Mouse (Mus musculus) stomach, embryonic 14.5 days (tissue): ENCODE measurements at regions not wholly inside any gene's neighbourhood (a gene's known extent, or its start where the extent isn't known, plus 50 kb on each side); places are given as distances from the start of the nearest gene placed in this dataset.
A peak's percentile ranks its signal among the peaks of the same experiment; 100 is the strongest.

ENCODE experiments used
- ATAC-seq: fragments of 200-750 bp; cut with Nextera tagmentation; 2 replicates; pipeline ENCODE4 v1.8.0; 2017; ENCODE audit warnings: low read depth, moderate TSS enrichment; ENCODE audit not compliant: insufficient number of reproducible peaks, insufficient read depth, low FRiP score
- H3K27ac ChIP-seq: fragments of 300-500 bp; sonication (generic); 2 replicates; pipeline ENCODE4 v1.5.1; 2014; ENCODE audit warnings: mild to moderate bottlenecking, low read length, moderate library complexity, mixed read lengths
- H3K27me3 ChIP-seq: fragments of 300-500 bp; sonication (generic); 2 replicates; pipeline ENCODE4 v1.6.1; 2014; ENCODE audit warnings: low read length, control low read depth, mixed read lengths; ENCODE audit not compliant: control insufficient read depth, insufficient read depth
- H3K36me3 ChIP-seq: fragments of 300-500 bp; sonication (generic); 2 replicates; pipeline ENCODE4 v1.6.1; 2014; ENCODE audit warnings: mild to moderate bottlenecking, control low read depth, low read length, moderate library complexity, mixed read lengths; ENCODE audit not compliant: control insufficient read depth, insufficient read depth
- H3K4me1 ChIP-seq: fragments of 300-500 bp; sonication (generic); 2 replicates; pipeline ENCODE4 v1.6.1; 2014; ENCODE audit warnings: low read length, control low read depth, mixed read lengths; ENCODE audit not compliant: control insufficient read depth, insufficient read depth
- H3K4me2 ChIP-seq: fragments of 300-500 bp; sonication (generic); replicated peaks from 2 replicates; pipeline ENCODE4 v1.6.1; 2014; ENCODE audit warnings: low read depth, low read length, control low read depth
- H3K4me3 ChIP-seq: fragments of 300-500 bp; sonication (generic); 2 replicates; pipeline ENCODE4 v1.5.1; 2014; ENCODE audit warnings: low read depth, low read length, control low read depth
- H3K9ac ChIP-seq: fragments of 300-500 bp; sonication (generic); replicated peaks from 2 replicates; pipeline ENCODE4 v1.6.1; 2014; ENCODE audit warnings: low read depth, mild to moderate bottlenecking, control low read depth, low read length, moderate library complexity, mixed read lengths
- H3K9me3 ChIP-seq: fragments of 300-500 bp; sonication (generic); 2 replicates; pipeline ENCODE4 v1.6.1; 2016; ENCODE audit warnings: low read depth, low read length, control low read depth; ENCODE audit not compliant: control insufficient read depth
- WGBS: fragments of 180-500 bp; shearing (Covaris S2); extraction: QIAGEN DNeasy Blood & Tissue Kit; methylation state at CpG from one replicate; pipeline ENCODE4 v1.1.7; 2014; 5-methylcytosine and 5-hydroxymethylcytosine counted together

DNA sequence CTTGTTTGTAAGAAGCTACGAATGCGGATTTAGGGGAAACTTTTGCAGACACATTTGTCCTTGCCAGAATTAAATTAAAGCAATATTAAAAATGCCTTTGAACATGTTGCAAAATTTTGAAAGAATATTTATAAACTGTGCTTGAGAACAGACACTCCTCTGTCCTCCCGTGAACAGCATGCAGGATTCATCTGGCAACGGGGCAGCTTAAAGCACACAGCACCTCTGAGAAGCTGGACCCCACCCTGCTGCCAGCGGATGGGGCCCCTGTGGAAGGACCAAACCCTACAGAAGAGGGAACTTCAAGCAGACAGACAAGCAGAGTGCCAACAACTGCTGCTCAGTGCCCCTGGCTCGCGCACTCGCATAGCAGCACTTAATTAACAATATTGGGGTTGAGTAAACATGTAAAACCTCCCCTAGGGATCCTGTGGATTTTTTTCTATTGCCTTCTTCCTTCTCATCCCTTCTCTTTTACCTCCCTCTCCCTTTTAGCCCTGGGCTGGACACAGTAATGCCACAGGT lies 226.6 kb downstream of the Irx1 start:
- ATAC-seq, result no peak
- H3K9me3 ChIP-seq, result no peaks in the 10 kb centered on the region
- WGBS, result 63% methylated on average over 8 of the region's 8 CpGs
- H3K4me2 ChIP-seq, result no peak overlapping the region
- no peaks in the 10 kb centered on the region for H3K27me3 ChIP-seq
- H3K4me1 ChIP-seq, result no peaks in the 10 kb centered on the region
- H3K4me3 ChIP-seq, result no peak overlapping the region
- no peak overlapping the region for H3K27ac ChIP-seq
- H3K9ac ChIP-seq, result no peak overlapping the region
- no peaks in the 10 kb centered on the region for H3K36me3 ChIP-seq

DNA sequence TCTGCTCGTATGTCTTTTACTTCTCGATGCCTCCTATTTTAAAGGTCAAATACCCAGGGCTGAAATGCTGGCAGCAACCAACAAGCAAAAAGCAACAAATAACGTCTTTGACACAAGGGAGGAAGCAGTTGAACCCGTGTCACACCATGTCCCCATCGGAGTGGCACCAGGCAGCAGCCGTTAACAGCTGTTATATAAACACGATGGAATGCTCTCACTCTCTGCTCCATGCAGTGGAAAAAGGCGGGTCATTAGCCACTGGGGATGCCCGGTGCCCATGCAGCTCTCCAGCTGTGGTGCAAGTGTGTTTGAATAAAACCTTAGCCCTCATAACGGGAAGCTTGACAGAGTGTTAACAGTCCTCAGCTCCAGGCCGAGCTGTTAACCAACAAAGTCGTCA lies 229.3 kb downstream of the Irx1 start:
- H3K9me3 ChIP-seq, result no peaks in the 10 kb centered on the region
- H3K27me3 ChIP-seq, result no peaks in the 10 kb centered on the region
- no peaks in the 10 kb centered on the region for H3K36me3 ChIP-seq
- 35% methylated on average over 12 of the region's 12 CpGs for WGBS
- H3K4me2 ChIP-seq, result no peak overlapping the region
- H3K4me3 ChIP-seq, result no peak overlapping the region
- ATAC-seq, result peak; percentile 64; the same call in 1 of the 2 replicates
- no peak overlapping the region for H3K9ac ChIP-seq
- H3K27ac ChIP-seq, result no peak overlapping the region
- H3K4me1 ChIP-seq, result no peaks in the 10 kb centered on the region

DNA sequence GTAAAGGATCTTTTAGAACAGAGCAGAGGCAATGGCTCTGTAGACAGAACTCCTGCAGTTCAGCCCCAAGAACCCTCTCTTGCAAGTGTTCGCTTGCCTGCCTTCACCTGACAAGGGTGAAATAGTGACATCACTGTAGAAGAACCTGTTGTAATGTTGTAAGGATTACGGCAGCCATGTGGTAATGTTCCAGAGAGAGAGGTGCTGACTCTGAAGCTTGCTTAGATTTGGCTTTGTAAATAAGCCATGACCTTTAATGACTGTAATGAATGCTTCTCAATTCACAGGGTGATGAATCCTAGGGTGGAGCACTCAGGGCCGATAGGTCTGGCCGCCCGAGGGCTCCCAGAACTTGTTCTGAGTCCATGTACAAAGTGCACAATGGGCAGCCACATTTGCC lies 230.2 kb downstream of the Irx1 start:
- ATAC-seq, result no peak
- no peak overlapping the region for H3K4me3 ChIP-seq
- no peaks in the 10 kb centered on the region for H3K36me3 ChIP-seq
- H3K4me1 ChIP-seq, result no peaks in the 10 kb centered on the region
- no peak overlapping the region for H3K9ac ChIP-seq
- H3K27ac ChIP-seq, result no peak overlapping the region
- no peaks in the 10 kb centered on the region for H3K27me3 ChIP-seq
- WGBS, result 72% methylated on average over 5 of the region's 5 CpGs
- H3K9me3 ChIP-seq, result no peaks in the 10 kb centered on the region
- H3K4me2 ChIP-seq, result no peak overlapping the region

DNA sequence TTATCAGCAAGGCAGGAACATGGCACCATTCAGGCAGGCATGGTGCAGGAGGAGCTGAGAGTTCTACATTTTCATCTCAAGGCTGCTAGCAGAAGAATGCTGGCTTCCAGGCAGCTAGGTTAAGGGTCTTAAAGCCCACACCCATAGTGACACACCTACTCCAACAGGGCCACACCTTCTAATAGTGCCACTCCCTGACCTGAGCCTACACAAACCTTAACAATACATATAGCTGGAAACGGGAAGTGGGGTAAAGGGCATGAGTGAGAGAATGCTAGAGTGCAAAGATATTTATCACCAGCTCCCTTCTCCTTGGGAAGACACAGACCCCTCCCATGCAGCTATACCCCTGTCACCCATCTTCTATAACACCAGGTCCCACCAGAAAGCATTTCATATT lies 230.6 kb downstream of the Irx1 start:
- WGBS, result 38% methylated on average over 1 of the region's 1 CpGs
- H3K9me3 ChIP-seq, result no peaks in the 10 kb centered on the region
- no peak for ATAC-seq

DNA sequence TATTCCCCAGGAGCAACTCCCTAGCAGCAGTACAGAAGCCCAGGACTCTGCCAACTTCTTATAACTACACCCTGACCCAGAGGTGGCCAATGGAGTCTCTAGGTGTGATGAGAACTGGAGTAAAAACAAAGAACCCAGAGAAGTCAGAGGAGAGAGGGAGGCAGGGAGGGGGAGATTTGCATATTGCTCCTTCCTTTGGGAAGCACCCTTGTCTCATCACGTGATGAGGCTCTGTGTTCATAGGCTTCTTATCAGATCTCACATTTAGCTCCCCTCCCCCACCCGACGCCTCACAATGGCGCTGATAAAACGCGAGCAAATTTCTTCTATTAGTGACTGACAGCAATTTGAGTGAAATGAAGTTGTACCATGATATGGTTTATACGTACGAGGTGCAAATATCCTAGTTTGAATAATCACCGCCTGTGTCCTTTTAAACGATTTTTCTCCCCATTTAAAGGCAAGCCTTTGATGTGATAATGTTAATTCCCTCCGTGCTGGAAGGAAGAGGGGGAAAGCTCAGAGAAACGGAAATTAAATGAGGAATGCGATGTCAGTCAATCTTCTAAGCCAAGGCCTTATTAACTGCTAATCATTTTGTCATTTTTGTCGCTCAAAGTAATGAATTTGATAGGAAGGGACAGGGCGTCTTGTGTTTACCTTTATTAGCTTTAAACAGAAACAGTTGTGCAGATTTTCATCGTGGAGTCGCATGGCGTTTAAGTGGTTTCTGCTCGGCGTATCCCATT lies 273.3 kb downstream of the Irx1 start:
- no peaks in the 10 kb centered on the region for H3K4me1 ChIP-seq
- H3K4me2 ChIP-seq, result no peak overlapping the region
- H3K9ac ChIP-seq, result no peak overlapping the region
- WGBS, result 22% methylated on average over 20 of the region's 20 CpGs
- H3K27me3 ChIP-seq, result no peaks in the 10 kb centered on the region
- no peak overlapping the region for H3K27ac ChIP-seq
- H3K4me3 ChIP-seq, result no peak overlapping the region
- H3K36me3 ChIP-seq, result no peaks in the 10 kb centered on the region
- ATAC-seq, result no peak
- no peaks in the 10 kb centered on the region for H3K9me3 ChIP-seq

More for the DNA sequence above, 230.6 kb downstream of the Irx1 start:
- Histone ChIP-seq H3K27ac (no peak overlapping the region), H3K4me1 (no peaks in the 10 kb centered on the region), H3K4me2 (no peak overlapping the region), H3K9ac (no peak overlapping the region), H3K27me3 (no peaks in the 10 kb centered on the region), H3K36me3 (no peaks in the 10 kb centered on the region), H3K4me3 (no peak overlapping the region)

DNA sequence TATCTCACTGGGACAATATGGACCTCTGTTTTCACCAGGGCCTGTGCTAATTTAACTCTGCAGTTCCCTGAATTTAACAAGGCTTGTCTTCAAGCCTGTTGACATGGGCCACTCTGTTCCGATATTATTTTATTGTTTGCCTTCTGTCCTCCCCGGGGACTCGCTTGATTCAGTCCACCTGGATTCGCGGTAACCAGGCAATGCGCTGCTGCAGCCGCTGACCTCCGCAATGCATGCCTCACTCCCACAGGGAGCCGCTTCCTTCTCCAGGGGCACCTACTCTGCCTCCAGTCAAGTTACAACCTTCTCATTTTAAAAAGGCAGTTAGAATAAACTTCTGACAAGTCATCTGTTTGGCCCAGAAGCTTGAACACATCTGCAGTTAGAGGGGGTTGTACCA lies 274.3 kb downstream of the Irx1 start:
- no peak overlapping the region for H3K27ac ChIP-seq
- no peak overlapping the region for H3K4me2 ChIP-seq
- H3K9me3 ChIP-seq, result no peaks in the 10 kb centered on the region
- H3K9ac ChIP-seq, result no peak overlapping the region
- no peak overlapping the region for H3K4me3 ChIP-seq
- H3K4me1 ChIP-seq, result no peaks in the 10 kb centered on the region
- H3K27me3 ChIP-seq, result no peaks in the 10 kb centered on the region
- no peaks in the 10 kb centered on the region for H3K36me3 ChIP-seq
- WGBS, result 41% methylated on average over 9 of the region's 9 CpGs
- ATAC-seq, result no peak

DNA sequence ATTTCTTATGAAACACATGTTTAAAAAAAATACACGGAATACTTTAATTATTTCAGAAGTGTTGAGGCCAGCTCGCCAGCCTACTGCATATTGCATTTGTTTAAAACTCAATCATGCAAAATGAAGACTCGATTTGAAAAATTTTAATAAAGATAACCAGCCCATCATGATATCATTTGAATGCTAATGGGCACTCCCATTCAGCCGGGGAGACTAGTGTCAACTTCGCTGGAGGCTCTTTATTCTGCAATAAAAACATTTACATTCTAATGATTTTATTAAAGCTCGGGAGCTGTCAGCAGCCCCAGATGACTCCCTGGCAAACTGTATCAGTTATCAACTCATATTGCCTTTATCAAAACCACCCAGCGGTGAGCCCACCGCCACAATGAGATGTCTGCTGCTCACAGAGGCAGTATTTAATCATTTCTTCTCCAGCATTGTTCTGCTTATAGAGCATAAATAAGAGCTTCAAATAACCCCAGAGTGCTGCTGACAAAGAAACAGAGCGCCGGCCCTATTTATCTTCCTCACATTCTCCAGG lies 287.4 kb downstream of the Irx1 start:
- Histone ChIP-seq H3K4me3 (no peak overlapping the region), H3K27me3 (no peaks in the 10 kb centered on the region), H3K9me3 (no peaks in the 10 kb centered on the region), H3K27ac (no peak overlapping the region), H3K9ac (no peak overlapping the region), H3K4me2 (no peak overlapping the region), H3K36me3 (no peaks in the 10 kb centered on the region), H3K4me1 (no peaks in the 10 kb centered on the region)
- WGBS, result 78% methylated on average over 10 of the region's 10 CpGs
- no peak for ATAC-seq

DNA sequence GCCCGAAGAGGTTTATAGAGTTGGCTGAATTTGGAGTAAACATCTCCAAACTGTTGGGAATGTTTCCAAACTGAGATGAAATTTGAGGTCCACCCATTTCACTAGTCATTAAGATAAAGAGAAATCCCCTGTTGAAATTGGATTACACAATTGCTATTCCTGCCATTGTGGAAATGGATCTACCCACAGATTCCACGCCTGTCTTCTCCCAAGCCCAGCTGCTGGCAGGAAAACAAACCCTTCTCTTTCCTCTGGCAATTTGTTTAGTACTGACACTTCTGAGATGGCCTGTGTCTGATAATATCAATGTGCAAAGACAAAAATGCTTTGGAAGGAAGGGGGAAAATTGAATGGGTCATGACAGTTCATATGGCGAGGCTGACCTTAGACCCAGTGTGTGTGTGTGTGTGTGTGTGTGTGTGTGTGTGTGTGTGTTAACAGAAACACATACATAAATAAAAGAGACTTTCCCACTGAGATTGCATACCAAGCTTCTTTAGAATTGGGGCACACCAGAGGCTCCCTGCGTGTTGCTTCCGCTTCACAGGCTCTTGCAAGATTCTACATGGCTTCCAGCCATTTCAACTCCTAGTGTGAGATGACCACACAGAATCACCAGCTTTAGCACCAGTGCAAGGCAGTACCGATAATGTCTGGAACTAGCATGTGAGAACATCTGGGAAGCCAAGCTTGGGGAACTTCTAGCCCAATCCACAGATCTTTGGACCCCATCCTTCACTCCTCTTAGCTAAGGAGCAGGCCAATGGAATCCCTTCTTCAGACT lies 293.4 kb downstream of the Irx1 start:
- 65% methylated on average over 6 of the region's 6 CpGs for WGBS
- H3K9me3 ChIP-seq, result no peaks in the 10 kb centered on the region
- no peak overlapping the region for H3K9ac ChIP-seq

More for the DNA sequence above, 293.4 kb downstream of the Irx1 start:
- no peak for ATAC-seq
- Histone ChIP-seq H3K27ac (no peak overlapping the region), H3K4me1 (0 out of 2 replicates have a peak, but pooled peaks cover 3% of the 10 kb centered on the region), H3K4me2 (no peak overlapping the region), H3K4me3 (no peak overlapping the region), H3K27me3 (no peaks in the 10 kb centered on the region), H3K36me3 (no peaks in the 10 kb centered on the region)
